Mouse (Mus musculus): ENCODE measurements around the gene Tbcd.

Gene Tbcd

DNA sequence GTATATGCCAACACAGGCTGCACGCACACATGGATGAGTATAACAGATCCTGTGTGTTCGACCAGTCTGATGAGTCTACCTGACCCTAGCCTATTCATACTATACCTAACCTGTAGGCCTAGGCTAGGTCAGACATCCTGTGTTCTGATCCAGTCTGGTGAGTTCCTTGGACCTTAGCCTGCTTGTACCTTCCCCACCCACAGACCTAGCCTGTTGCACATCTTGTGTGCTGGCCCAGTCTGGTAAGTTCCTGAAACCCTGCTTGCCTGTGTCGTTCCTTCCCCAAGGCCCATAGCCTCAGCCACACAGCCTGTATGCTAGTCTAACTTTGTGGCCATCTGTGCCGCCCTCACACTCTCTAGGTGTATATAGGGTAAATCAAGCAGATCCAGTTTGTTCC is 112.5 kb downstream of the Tbcd start:
- DNase-seq (ENCODE audit: low read depth, low spot score) = no peak

DNA sequence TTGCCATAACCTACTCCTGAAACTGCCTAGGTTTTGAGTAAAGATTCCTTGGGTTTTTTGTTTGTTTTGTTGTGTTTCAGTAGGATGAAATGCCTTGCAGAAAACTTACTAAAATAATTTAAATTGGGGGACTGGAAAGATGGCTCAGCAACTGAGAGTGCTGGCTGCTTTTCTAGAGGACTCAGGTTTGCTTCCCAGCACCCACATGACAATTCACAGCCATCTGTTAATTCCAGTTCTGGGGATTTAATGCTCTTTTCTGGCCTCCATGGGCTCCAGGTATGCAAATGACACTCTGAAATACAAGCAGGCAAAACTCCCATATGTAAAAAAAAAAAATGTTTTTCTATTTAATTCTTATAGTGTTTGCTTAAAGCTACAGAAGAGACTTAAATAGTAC is 130.1 kb downstream of the Tbcd start:
- no peak for DNase-seq (ENCODE audit: low read depth, low spot score)

DNA sequence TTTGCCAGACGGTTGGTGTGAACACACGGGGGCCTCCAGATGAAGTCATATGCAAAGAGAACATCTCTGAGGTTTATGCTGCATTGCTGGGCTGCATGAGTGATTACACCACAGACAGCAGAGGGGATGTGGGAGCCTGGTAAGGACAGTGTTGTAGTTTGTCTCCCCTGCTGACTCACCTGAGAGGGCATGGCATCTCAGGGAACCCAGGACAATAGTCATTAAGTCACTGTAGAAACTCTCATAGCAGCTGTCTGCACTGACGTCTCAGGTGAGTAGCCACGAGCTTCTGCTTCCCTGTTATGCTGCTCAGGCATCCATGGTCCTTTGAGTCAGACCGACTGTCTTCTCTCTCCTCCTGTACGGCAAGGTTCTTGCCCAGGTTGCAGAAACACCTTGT is 145.5 kb downstream of the Tbcd start:
- no peak for DNase-seq (ENCODE audit: low read depth, low spot score)

DNA sequence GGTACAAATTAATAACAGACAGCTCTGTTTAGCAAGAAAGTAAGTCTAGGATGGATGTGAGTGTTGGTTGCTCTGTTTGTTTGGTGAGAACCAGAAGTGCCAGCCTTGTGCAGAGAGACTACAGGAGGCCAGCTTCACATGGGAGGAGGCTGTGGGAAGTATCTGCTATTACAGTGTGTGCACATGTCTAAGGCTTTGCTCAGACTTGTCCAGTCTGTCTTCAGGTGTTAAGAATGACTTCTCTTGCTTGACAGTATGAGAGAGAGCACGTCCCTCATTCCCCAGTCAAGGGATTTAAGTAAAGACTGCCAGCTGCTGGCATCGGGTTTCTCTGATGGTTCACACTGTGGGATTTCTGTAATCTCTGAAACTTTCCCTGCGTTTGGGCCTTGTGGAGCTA is 149.7 kb downstream of the Tbcd start:
- DNase-seq (ENCODE audit: low read depth, low spot score) = no peak

DNA sequence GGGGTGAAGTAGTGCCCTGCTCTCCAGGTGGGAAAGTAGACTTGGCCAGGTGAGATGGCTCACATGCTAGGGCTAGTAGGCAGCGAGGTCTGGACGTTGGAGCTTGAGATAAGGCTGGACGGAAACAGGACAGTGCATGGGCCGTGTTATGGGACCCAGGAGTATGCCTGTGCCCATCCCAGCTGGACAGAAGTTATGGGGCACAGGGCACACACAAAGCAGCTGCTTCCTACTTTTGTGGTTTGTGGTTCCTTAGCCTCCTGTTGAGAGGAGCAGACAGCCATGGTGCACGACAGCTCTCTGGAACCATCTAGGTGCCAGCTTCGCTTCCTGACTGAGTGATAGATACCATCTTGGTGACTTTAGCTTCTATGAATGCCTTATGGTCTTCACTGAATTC is 153.9 kb downstream of the Tbcd start:
- no peak for DNase-seq (ENCODE audit: low read depth, low spot score)

DNA sequence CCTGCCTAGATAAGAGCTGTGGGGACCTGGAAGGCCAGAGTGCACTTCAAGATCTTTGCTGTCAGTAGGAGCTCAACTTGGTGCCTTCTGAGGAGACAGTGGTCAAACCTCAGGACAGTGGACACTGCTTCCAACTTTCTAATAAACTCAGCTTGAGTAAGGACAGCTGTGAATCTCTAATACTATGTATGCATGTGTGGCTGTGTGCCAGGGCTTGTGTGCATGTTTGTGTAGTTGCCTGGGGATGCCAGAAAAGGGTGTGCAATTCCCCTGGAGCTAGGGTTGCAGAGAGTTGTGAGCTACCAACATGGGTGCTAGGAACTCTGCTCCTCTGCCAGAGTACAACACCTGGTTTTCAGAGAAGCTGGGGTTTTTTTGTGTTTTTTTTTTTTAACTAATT is 159.2 kb downstream of the Tbcd start:
- no peak for DNase-seq (ENCODE audit: low read depth, low spot score)

DNA sequence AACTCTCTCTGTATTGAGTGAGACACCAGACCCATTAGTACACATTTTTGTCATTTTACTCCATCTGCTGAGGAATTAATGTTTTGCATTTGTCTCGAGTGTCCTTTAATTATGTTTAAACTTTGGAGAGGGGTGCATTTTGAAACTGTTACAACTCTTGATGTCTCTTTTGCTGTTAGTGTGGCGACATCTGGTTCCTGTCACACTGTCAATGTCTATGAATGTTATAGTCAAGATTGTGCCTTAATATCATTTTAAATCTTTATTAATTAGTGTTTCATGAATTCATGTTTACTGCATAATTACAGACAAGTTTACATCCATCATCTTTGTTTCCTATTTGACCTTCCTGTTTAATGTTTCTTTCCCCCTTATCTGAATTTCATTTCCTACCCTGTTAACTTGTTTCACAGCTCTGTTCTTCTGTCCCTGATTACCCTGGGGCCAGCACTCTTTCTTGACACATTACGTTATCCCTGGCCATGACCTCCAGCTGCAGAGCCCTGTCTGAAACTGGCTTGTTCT is 164.3 kb downstream of the Tbcd start:
- no peak for DNase-seq (ENCODE audit: low read depth, low spot score)

DNA sequence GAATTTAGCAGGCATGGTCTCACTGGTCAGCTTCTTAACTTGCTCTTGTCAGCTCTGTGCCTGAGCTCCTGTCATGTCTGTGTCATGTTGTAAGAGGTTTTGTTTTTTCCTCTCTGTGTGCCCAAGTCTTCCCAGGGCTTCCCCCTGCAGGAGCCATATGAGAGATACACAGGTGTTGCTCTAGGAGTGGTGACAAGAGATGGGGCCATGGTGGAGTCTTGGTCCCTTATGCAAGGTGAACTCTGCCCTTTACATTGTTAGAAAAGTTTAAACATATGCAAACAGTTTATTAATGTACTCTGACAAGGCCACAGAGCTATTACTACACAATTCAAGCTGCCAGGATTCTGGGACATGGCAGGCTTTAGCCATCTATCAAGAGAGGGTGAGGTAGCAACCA is 164.8 kb downstream of the Tbcd start:
- DNase-seq (ENCODE audit: low read depth, low spot score) = no peak

DNA sequence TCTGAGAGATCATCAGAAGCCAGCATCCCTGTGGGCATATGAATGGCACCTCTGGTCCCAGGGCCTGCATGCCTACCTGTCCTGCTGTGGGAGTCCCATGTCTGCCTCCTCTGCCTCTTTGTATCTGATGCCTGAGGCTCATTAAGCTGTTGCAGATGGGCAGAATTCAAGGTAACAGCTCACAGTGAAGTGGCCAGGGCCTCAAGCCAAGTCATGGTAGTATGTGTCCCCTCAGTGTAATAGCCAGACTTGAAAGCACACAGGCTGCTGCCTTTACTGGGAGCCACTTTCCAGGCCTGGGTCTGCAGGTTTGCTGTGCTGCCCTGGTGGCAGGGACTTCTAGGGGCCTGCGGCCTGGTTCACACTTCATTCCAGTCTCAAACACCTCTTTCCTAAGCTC is 165.6 kb downstream of the Tbcd start:
- no peak for DNase-seq (ENCODE audit: low read depth, low spot score)

DNA sequence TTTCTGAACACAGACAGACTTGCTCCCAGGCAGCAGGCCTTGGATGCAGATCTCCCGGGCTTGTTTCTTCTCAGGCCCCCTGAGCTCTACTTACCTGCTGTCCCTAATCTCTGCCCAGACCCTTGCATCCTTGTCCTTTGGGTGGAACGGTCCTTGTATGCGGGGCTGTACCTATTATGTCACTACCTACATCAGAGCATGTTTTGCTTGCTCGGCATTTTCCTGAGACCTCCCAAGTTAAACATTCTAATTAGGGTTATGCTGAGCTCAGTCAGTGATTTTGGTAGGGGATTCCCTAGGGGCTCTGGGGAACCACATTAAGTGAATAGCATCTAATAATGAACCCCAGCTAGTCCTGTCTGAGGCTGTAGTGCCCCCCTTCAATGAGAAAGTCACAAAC is 173.3 kb downstream of the Tbcd start:
- DNase-seq (ENCODE audit: low read depth, low spot score) = no peak

DNA sequence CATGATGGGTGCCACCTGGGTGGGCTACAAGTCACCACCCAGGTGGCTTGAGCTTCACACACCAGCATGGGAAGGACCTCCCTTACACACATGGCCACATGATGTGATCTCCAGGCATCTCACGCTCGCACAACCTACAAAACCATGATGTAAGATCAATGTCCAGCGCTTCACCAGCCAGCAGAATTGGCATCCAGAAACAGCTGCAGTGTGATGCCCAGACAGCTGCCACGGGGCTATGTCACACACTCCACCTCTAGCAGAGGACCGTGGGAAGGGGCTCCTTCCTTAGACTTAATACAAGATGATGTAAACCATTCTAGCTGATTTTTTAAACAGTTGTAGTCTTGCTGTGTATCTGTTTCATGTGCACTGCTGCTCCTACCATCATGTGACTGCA is 175.8 kb downstream of the Tbcd start:
- DNase-seq (ENCODE audit: low read depth, low spot score) = no peak

DNA sequence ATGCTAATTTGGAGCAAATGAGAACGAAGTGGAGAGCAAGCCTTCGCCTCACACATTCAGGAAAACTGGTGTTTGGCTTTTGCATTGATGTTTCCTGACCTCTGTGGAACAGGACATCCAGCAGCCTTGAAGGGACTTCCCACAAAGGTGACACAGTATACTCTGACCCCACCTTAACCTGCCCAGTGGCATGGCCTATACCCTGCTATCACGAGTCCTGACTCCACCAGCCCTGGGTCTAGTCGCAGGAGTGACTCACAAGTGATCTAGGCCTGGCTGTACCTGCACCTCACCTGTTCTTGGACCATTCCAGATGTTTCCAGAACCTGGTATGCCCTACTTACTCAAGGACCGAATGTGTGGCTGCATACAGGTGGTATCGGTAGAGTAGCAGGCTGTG is 177.8 kb downstream of the Tbcd start:
- DNase-seq (ENCODE audit: low read depth, low spot score) = no peak

DNA sequence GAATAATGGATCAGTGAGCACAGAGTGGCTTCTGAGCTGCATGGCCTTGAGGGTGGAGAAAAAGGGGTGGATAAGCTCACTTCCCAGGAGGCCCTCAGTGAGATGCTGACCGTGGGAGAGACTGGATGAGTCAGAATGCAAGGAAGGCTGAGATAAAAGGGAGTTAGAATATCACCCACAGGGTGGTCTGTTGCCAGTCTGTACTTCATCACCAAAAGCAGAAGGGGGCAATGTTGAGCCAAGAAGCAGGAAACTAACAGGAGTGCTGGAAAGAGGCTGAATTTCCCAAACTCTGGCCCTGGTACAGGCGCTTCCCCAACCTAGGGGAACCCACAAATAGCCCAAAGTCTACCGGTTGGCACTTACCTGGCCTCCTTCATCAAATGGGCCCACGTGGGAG is 178.7 kb downstream of the Tbcd start:
- DNase-seq (ENCODE audit: low read depth, low spot score) = no peak

DNA sequence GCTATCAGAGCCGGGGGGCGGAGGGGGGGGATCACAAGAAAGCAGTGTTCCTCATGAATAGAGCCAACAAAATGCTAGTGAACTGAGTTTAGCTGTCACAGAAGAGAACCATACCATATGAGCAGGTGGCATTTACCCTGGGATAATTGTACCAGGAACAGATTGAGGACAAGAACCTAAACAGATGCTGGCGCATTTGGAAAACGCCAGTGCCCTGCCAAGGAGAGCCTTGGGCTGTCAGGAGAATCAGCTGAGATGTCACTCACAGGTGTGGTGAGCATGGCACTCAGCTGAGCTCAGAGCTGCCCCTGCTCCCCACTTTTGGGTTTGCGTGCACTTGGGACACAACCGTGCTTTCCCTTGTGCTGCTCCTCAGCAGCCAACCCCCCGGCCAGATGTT is 179.7 kb downstream of the Tbcd start:
- DNase-seq (ENCODE audit: low read depth, low spot score) = no peak

DNA sequence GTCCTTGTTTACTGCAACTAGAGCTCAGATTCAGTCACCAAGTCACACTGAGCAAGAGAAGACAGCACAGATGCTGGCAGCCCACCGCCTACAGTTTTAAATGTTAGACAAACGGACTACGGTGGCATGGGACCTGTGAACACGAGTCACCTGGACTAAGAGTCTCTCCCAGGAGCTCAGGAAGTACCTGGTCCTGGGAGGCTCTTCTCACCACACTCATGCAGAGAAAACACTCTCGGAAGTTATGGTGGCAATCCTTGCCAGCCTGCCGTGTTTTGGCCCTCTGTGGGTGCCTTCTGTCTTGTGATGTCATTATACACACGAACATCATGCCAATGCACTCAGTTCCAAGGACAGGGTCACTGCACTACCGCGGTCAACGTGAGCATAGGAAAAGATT is 184.9 kb downstream of the Tbcd start:
- no peak for DNase-seq (ENCODE audit: low read depth, low spot score)

DNA sequence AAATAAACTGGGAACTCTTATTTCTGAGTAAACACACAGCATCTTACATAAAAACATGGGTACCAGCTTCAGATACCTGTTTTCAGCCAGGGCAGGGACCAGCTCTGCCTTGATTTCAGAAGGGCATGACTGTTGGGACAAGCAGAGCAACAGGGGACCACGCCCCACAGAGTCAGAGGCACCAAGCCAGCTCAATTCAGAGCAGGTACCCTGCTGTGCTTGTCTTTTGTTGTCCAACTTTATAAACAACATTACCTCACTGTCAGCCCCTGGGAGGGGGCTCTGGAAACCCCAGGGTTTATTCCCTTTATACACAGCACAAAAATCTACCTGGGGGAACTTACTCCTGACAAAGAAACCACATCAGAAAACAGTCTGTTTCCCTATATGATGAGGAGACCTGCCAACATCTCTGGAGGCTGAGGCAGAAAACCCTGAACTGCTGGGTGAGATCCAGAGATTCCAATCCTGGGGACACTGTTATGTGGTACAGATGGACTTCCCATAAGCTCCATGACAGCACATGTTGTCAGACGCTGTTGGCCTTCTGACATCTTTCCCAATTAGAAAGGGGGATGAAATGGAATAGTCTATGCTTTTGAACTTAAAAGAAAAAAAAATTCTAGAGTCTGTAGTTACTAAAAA is 189.9 kb downstream of the Tbcd start:
- no peak for DNase-seq (ENCODE audit: low read depth, low spot score)

DNA sequence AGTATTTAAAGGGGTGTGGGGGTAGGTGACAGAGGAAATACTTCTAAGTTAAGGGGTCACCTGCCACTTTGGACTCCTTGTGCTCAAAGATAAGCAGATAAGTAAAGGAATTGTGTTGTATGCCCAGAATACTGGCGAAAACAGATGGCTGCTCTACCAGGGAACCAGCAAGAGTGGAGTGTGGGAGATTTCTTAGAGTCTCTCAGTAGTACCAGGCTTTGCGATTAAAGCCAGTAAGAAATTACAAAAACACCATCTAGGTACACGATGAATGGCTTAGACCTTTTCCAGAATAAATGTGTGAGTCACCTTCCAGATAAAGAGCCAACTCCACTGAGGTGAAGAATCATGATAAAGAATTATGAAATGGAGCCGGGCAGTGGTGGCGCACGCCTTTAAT is 193.6 kb downstream of the Tbcd start:
- no peak for DNase-seq (ENCODE audit: low read depth, low spot score)

DNA sequence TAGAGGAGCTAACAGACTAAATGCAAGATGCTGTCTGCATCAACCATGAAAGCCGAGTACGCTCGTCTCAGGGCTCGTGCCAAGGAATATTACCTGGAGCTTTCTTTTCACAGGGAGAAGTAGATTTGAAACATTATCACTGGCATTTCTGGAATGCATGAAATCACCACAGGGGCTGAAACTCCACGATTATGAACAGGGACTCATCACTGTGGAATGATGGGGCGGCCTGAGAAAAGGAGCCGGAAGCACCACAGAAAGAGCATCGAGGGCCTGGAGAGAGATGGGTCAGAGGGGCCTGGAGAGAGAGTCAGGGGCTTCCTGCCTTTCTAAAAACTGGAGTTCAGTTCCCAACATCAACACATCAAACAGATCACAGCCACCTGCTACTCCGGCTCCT is 195.6 kb downstream of the Tbcd start:
- no peak for DNase-seq (ENCODE audit: low read depth, low spot score)

DNA sequence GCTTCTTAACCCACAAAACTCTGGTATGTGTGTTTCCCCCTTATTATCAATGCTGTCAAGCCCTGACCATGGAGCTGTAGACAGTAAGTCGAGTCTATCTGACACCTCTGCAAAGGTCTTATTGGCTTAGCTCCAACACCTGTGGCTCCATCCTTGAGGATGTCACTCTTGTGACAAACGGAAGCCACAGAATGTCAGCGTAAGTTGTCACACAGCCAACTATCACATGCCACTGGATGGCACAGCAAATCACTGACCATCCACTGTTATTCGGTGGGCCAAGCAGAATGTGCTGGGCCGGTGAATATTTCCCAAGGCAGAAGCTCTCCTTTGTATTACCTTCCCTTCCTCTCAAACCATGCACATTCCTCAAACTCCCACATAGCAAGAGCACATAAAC is 196.4 kb downstream of the Tbcd start:
- DNase-seq (ENCODE audit: low read depth, low spot score) = no peak

DNA sequence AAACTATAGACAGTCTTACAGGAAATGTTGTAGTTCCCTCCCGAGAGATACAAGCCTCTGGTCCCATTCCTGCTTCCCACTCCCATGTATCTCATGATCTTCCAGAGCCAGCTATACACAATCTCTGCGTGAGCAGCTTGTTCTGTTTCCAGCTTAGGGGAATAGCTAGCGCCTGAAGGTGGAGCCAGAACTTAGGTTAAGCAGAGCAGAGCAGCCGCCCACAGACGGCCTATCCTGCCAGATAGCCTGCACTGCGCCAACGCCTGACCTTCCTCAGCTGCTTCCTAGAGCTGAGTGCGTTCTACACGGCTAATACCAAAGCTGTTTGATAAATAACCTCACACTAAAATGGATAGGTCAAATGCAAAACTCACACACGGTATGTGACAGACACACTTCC is 198.2 kb downstream of the Tbcd start:
- DNase-seq (ENCODE audit: low read depth, low spot score) = no peak

DNA sequence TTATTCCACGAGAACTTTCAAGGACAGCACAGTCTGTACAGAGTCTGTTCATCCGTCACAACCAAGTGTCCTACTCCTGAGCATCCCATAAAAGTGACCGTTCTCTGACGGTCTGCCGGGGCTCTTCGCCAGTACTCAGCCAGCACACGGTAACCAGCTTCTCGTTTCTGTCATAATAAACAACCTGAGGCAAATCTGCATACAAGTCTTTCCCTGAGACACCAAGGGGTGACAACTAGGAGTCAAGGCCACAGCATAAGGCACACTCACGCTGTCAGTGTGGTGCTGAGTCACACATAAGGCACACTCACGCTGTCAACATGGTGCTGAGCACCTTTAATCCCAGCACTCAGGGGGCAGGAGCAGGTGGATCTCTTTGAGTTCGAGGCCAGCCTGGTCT is 198.9 kb downstream of the Tbcd start:
- DNase-seq (ENCODE audit: low read depth, low spot score) = no peak

DNA sequence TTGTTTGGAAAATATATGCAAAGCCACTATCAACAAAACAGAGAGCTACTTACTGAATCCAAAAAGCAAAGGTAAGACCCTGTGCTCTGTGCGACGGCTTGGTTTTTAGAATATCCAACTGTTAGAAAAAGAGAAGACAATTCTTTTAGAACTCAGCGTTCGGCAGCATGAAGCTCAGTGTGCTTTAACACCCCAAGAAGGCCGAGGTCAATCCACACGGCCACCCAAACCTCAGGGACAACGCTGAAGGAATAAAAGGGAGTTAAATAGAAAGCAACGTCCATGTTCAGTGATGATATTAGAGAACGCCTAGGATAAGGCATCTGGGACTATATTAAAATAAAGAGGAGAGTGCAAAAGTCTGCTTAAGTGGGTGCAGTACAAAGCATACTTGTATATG is 199.8 kb downstream of the Tbcd start:
- no peak for DNase-seq (ENCODE audit: low read depth, low spot score)

DNA sequence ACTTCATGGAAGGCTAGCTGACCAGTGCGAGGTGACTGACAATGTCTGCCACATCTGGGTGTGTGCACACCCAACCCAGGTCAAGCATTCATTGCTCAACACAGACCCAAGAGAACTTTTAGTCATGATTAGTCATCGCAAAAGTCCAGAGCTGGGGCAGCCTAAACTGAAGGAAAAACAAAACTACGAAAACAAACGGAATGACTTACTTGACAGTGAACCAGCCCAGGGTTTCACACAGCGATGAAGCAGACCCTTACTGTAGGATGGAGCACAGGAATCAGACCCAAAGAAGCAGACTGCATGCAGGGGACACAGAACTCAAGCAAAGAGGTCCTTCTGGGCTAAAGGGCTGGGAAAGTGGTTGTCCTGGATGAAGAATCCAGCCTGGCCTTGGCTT is 200.2 kb downstream of the Tbcd start:
- DNase-seq (ENCODE audit: low read depth, low spot score) = no peak
